Mouse (Mus musculus): Measurements from ENCODE around the gene Apbb2.

DNA sequence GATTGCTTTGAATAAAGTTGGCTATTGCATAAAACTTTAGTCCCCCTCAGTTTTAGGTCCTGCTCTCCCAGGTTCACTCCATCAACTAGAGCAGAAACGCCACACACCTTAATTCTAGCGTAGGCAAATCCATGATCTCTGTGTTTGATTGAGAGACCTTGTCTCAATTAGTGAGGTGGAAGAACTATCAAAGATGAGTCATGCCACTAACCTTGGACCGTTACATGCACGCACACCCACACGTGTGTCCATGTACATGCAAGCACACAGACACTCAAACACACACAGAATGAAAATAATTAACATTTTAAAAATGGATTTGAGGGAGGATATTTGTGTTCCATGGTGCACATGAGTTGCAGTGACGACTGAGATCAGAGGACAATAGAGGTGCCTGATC, 51.2 kb downstream of the Apbb2 start:
- TF ChIP-seq CTCF (IDR thresholded peaks at IDR 0.05) (no peak), EP300 (IDR thresholded peaks at IDR 0.05) (no peak)

All from lung, postnatal 0 days (tissue).